Mouse (Mus musculus) lung, adult 2 months (tissue): ENCODE results near the gene Speer4d. TPM values are rescaled to one million over a fixed set of nuclear protein-coding genes. Genes with fewer than 3 reads are reported as not detected.
"Not testable (repeated sequence)": the region's sequence is repeated elsewhere in the genome, so short reads cannot be mapped to it uniquely, and the experiment has no call there.

Experiments used
- DNase-seq: peaks from one replicate; pipeline ENCODE4 v3.0.0; 2022
- H3K4me1 ChIP-seq: fragments of 200-500 bp; 2 replicates; pipeline ENCODE4 v1.6.1; 2011; ENCODE audit warnings: low read length; ENCODE audit not compliant: control insufficient read depth, insufficient read depth
- H3K4me3 ChIP-seq: fragments of 200-500 bp; replicated peaks from 2 replicates; pipeline ENCODE3; 2011; ENCODE audit warnings: low read depth, mild to moderate bottlenecking, control low read depth, low read length; ENCODE audit errors: extremely low read depth
- WGBS: fragments of 180-500 bp; shearing (Covaris S2); methylation state at CpG from one replicate; pipeline ENCODE4 v1.1.7; 2018; 5-methylcytosine and 5-hydroxymethylcytosine counted together
- polyA plus RNA-seq: library from polyadenylated mRNA; depleted of rRNA; stranded (reverse); fragments of >200 nt; gene quantifications from 2 replicates; pipeline ENCODE4 v1.2.3, GENCODE M21; 2012; rRNA removed

The Speer4d gene
- polyA plus RNA-seq, 1 experiment: not detected

DNA sequence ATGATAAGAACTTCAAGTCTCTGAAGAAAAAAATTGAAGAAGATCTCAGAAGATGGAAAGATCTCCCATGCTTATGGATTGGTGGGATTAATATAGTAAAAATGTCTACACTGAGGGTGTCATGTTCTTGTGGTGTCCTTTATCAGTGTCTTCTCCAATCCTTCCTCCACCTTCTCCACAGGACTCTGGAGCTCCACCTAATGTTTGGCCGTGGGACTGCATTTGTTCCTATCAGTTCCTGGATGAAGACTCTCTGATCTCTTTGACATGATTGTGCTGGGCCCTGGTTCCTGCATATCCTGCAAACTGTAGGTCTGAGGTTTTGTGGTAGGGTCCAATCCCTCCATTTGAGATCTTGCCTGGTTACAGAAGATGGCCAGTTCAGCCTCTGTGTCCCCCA, 9.3 kb downstream of the Speer4d start:
- not testable (repeated sequence) for DNase-seq, H3K4me3 ChIP-seq, H3K4me1 ChIP-seq
- 28% methylated on average over 1 of the region's 1 CpGs for WGBS

- not testable (repeated sequence) for DNase-seq, H3K4me1 ChIP-seq, H3K4me3 ChIP-seq
- WGBS: 32% methylated on average over 5 of the region's 5 CpGs
Measured at GRCm38 (mm10) chr5:15630068-15630467, 11.2 kb downstream of the Speer4d start.

GRCm38 (mm10) chr5:15637637-15638036, 18.8 kb downstream of the Speer4d start:
- 42% methylated on average over 2 of the region's 2 CpGs for WGBS
- not testable (repeated sequence) for H3K4me1 ChIP-seq, DNase-seq, H3K4me3 ChIP-seq

DNA sequence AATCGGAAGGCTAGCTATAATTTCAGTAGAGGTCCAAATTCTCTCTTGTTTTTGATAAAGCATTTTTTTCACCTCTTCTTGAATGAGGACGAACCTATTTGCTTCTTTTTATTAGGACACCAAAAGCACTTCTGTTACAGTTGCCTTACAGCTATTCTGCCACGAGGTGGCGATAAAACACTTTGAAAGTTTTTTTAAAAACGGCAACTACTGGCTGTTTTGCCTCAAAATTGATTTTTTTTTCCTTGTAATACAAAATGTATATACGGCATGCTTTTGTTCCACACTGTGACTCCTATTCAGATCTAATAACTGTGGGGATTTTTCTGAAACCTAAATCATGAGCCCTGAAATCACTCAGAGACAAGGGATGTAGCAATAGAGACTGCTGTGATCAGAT, 26.8 kb downstream of the Speer4d start:
- H3K4me1 ChIP-seq, DNase-seq, H3K4me3 ChIP-seq: not testable (repeated sequence)
- 27% methylated on average over 6 of the region's 6 CpGs for WGBS

DNA sequence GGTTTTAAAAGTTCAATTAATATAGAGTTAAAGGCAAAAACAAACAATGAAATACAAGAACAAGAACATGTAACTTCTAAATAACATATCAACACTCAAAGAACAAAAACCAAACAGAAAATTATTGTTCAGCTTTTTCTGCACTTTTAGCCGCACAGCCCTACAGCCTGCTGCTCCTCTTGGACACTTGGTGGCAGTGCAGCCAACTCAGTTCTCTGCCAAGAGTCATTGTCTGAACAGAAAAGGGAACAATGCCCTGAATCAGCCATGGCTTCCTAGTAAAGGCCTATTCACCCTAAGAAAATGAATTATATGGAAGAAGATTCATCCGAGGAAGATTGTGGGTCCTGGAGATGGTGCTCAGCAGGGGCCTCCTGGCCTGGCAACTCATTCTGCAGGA, 33.5 kb downstream of the Speer4d start:
- not testable (repeated sequence) for H3K4me1 ChIP-seq, H3K4me3 ChIP-seq, DNase-seq
- WGBS: 67% methylated on average over 2 of the region's 2 CpGs

DNA sequence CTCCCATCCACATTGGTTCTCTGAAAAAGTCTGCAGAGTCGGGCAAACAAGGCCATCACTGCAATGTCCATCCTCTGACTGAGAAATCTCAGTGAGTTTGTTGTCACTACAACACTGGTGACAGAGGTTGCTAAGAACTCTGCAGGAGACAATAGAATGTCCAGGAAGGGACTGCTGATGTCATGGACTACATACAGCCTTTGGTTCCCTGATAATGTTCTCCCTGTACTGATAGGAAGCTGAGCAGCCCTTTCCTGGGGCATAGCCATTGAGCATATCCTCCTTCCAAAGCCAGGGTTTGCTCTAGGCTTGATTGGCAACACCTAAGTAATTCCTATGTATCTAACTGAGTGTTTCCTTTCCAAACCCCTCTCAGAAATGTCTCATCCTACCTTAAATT, 38.1 kb downstream of the Speer4d start, which contains the start of gene 4930572O03Rik:
4930572O03Rik (minus strand) TSS at position 101 of the 400 bp plus-strand sequence.
- WGBS: 43% methylated on average over 1 of the region's 1 CpGs
- H3K4me3 ChIP-seq, H3K4me1 ChIP-seq, DNase-seq: not testable (repeated sequence)

GRCm38 (mm10) chr5:15663847-15664246, 45.0 kb downstream of the Speer4d start:
- WGBS: 68% methylated on average over 7 of the region's 7 CpGs
- DNase-seq, H3K4me3 ChIP-seq, H3K4me1 ChIP-seq: not testable (repeated sequence)

DNA sequence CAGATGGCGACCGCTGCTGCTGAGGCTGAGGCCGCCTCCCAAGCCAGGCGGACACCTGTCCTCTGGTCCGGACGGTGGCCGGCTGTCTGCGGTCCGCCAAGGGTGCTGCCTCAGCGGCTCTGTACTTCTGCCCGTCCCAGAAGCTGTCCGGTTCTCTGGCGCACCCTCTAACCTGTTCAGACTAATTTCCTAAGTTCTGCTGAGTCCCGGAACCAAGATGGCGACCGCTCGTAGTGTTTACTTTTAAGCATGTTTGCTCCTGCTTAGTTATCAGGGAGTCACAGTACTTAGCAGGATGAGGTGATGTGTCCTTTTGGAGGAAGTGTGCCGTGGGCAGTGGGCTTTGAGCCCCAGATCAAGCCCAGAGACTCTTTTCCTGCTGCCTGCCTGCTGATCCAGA, 51.9 kb downstream of the Speer4d start:
- 87% methylated on average over 10 of the region's 18 CpGs for WGBS
- not testable (repeated sequence) for DNase-seq, H3K4me1 ChIP-seq, H3K4me3 ChIP-seq

Other genes starting within 250 kb of the Speer4d start
- 0.11 TPM in 1 of 2 replicates, not detected in the other for gene Gm21149, start 142.5 kb upstream of the Speer4d start, polyA plus RNA-seq
- not detected in 2 replicates for gene Gm21190, start 89.8 kb upstream of the Speer4d start, polyA plus RNA-seq
- not detected in 2 replicates for gene Gm21083, start 41.7 kb upstream of the Speer4d start, polyA plus RNA-seq
- gene 4930572O03Rik, start 38.0 kb downstream of the Speer4d start, polyA plus RNA-seq: not detected in 2 replicates
- 0.10 and 0.12 TPM in 2 replicates for gene Speer4c, start 95.2 kb downstream of the Speer4d start, polyA plus RNA-seq